Comparison of ENCODE assay signal across 8 mouse cellular contexts in genomic region chr9:107643544-107644214, GRCm38 (mm10). TPM values are rescaled to one million over a fixed set of nuclear protein-coding genes. Genes with fewer than 3 reads are reported as not detected.
A peak's percentile ranks its signal among the peaks of the same experiment; 100 is the strongest.
DNase-seq lines count a peak whose midpoint lies in the region; ATAC-seq and TF ChIP-seq lines count a peak whose summit lies in the region.

No protein-coding gene starts in this region.

- H3K9me3 ChIP-seq in CH12.LX (replicated peaks; ENCODE audit: low read length) = no peaks in the 10 kb centered on the region
- no peaks in the 10 kb centered on the region for H3K9me3 ChIP-seq in forebrain, embryonic 13.5 days (replicated peaks)
- no peaks in the 10 kb centered on the region for H3K9me3 ChIP-seq in liver, embryonic 15.5 days (replicated peaks)

- H3K27me3 ChIP-seq in CH12.LX (replicated peaks) = peaks cover 8% of the 10 kb centered on the region
- H3K27me3 ChIP-seq in forebrain, embryonic 13.5 days = no peaks in the 10 kb centered on the region
- H3K27me3 ChIP-seq in liver, embryonic 15.5 days = peaks cover 7% of the 10 kb centered on the region; the same call in 1 of the 2 replicates

- peak overlapping the region; percentile 88 for H3K27ac ChIP-seq in gastrocnemius, adult 2 months
- H3K27ac ChIP-seq in CH12.LX (ENCODE audit: insufficient read depth, low read depth) = no peak overlapping the region
- H3K27ac ChIP-seq in forebrain, embryonic 13.5 days = no peak overlapping the region
- no peak overlapping the region for H3K27ac ChIP-seq in liver, embryonic 15.5 days (replicated peaks)

- TF ChIP-seq POLR2A in CH12.LX (IDR thresholded peaks at IDR 0.05; ENCODE audit: low read depth, low read length) = no peak

- WGBS in forebrain, embryonic 13.5 days = 93% methylated on average over 13 of the region's 13 CpGs
- 64% methylated on average over 13 of the region's 13 CpGs for WGBS in liver, embryonic 15.5 days (ENCODE audit: insufficient replicate concordance)

- H3K4me1 ChIP-seq in CH12.LX (ENCODE audit: control insufficient read depth in 1 of 2, insufficient read depth in 2 of 2) = peaks cover 13 to 43% of the 10 kb centered on the region in 2 experiments
- H3K4me1 ChIP-seq in forebrain, embryonic 13.5 days = peaks cover 34% of the 10 kb centered on the region
- H3K4me1 ChIP-seq in liver, embryonic 15.5 days (replicated peaks) = peaks cover 24% of the 10 kb centered on the region

- in situ Hi-C loops in CH12.LX (cut with MboI; ENCODE audit: low pct_ligation_motif_present, low pct_unique_long_range_greater_than_20kb, low sequenced_read_pairs) = loop anchor here (5.0 kb wide), 2 partner anchors 34 to 36 kb away; partner anchors contain the start of genes Gnat1 and Sema3b

- TF ChIP-seq EP300 in CH12.LX (IDR thresholded peaks at IDR 0.05; ENCODE audit: low read length) = no peak

- no peak for DNase-seq in gastrocnemius, adult 2 months
- no peak for DNase-seq in gastrocnemius, postnatal 36 days
- DNase-seq in CH12.LX (ENCODE audit: extremely low read depth) = no peak
- no peak for DNase-seq in right cerebral cortex, postnatal 4 days
- no peak for DNase-seq in gastrocnemius, postnatal 10 days

- intact Hi-C loops in gastrocnemius, adult 2 months (cut with DNase I) = loop anchor here (1.0 to 5.0 kb wide), 3 partner anchors 17 to 94 kb away; no protein-coding TSS in a partner anchor
- intact Hi-C loops in gastrocnemius, postnatal 36 days (cut with DNase I) = loop anchor here (2.0 kb wide), 1 partner anchor 17 kb away; no protein-coding TSS in a partner anchor

- dilution Hi-C loops in CH12.LX (cut with MboI; ENCODE audit: extremely low pct_ligation_motif_present, extremely low pct_unique_long_range_greater_than_20kb, low sequenced_read_pairs) = no loop called here

- no peak for TF ChIP-seq RAD21 in CH12.LX (IDR thresholded peaks at IDR 0.05; ENCODE audit: low read depth, low read length)

- H3K9ac ChIP-seq in CH12.LX (ENCODE audit: insufficient read depth, low read depth) = peak overlapping the region; percentile 99
- no peak overlapping the region for H3K9ac ChIP-seq in forebrain, embryonic 13.5 days
- H3K9ac ChIP-seq in liver, embryonic 15.5 days = no peak overlapping the region

- no peak for TF ChIP-seq CTCF in gastrocnemius, adult 2 months (IDR thresholded peaks at IDR 0.05)
- TF ChIP-seq CTCF in CH12.LX (conservative IDR thresholded peaks at IDR 0.05 in 1 of 2, IDR thresholded peaks at IDR 0.05 in 1 of 2; ENCODE audit: low read depth in 2 of 2, low read length in 2 of 2) = no peak

- peak overlapping the region; percentile 76 for H3K4me3 ChIP-seq in gastrocnemius, adult 2 months
- peak overlapping the region; percentile 66 to 68 (median 67) for H3K4me3 ChIP-seq in CH12.LX (replicated peaks in 1 of 3; ENCODE audit: low read depth in 2 of 3, low read length in 2 of 3, poor library complexity in 1 of 3)
- no peak overlapping the region for H3K4me3 ChIP-seq in forebrain, embryonic 13.5 days
- H3K4me3 ChIP-seq in liver, embryonic 15.5 days (replicated peaks) = peak overlapping the region; percentile 60; the same call in 1 of the 2 replicates

- ATAC-seq in forebrain, embryonic 13.5 days = no peak
- ATAC-seq in liver, embryonic 15.5 days (ENCODE audit: insufficient read depth) = no peak
- ATAC-seq in granulocyte monocyte progenitor cell, adult 5-6 weeks (replicated peaks; ENCODE audit: poor library complexity, severe bottlenecking) = no peak

- H3K79me2 ChIP-seq in CH12.LX (replicated peaks; ENCODE audit: control insufficient read depth, extremely low read depth, insufficient read depth, poor library complexity, severe bottlenecking) = no peaks in the 10 kb centered on the region

- H3K36me3 ChIP-seq in CH12.LX (replicated peaks in 1 of 2; ENCODE audit: control insufficient read depth in 1 of 2, insufficient read depth in 1 of 2, low read length in 1 of 2) = no peaks in the 10 kb centered on the region
- H3K36me3 ChIP-seq in forebrain, embryonic 13.5 days (ENCODE audit: poor library complexity, severe bottlenecking) = no peaks in the 10 kb centered on the region
- H3K36me3 ChIP-seq in liver, embryonic 15.5 days (replicated peaks) = no peaks in the 10 kb centered on the region

- peak overlapping the region; percentile 82; the same call in 1 of the 2 replicates for H3K4me2 ChIP-seq in CH12.LX (ENCODE audit: insufficient read depth, low read depth, poor library complexity, severe bottlenecking)
- H3K4me2 ChIP-seq in forebrain, embryonic 13.5 days = peak overlapping the region; percentile 67
- H3K4me2 ChIP-seq in liver, embryonic 15.5 days = peak overlapping the region; percentile 78

TF ChIP-seq in CH12.LX, 34 proteins besides CTCF, POLR2A, EP300 and RAD21 (continues in another document):
- TF ChIP-seq CHD2 (IDR thresholded peaks at IDR 0.05; ENCODE audit: low read length) (no peak), ETS1 (conservative IDR thresholded peaks at IDR 0.05; ENCODE audit: low read depth, low read length) (no peak), JUN (IDR thresholded peaks at IDR 0.05; ENCODE audit: insufficient read depth, low read depth, low read length) (no peak), GABPA (IDR thresholded peaks at IDR 0.05; ENCODE audit: insufficient replicate concordance, low read depth, low read length) (no peak), ZC3H11A (IDR thresholded peaks at IDR 0.05; ENCODE audit: low read depth, low read length) (no peak), MAZ (IDR thresholded peaks at IDR 0.05; ENCODE audit: low read depth, low read length) (no peak), ZKSCAN1 (IDR thresholded peaks at IDR 0.05; ENCODE audit: borderline replicate concordance, low read depth, low read length) (no peak), TCF12 (IDR thresholded peaks at IDR 0.05; ENCODE audit: low read depth, low read length) (no peak), HCFC1 (IDR thresholded peaks at IDR 0.05; ENCODE audit: low read depth, low read length) (no peak), CHD1 (IDR thresholded peaks at IDR 0.05; ENCODE audit: low read depth, low read length) (no peak)

RNA-seq across cellular contexts. Expression of gene Gnai2, which starts 8.5 kb away (rescaled TPM):
- total RNA-seq in gastrocnemius, adult 2 months (2021) = 10 to 100 TPM; 59.9 to 77.7 TPM
- total RNA-seq in gastrocnemius, postnatal 36 days (2021) = 10 to 100 TPM; 65.2 to 70.5 TPM
- total RNA-seq in CH12.LX (2012; rRNA removed) = 154 and 160 TPM in 2 replicates
- total RNA-seq in CH12.LX (2014; rRNA removed) = 86.2 and 98.2 TPM in 2 replicates
- 262 and 286 TPM in 2 replicates for polyA plus RNA-seq in CH12.LX (2012; ENCODE audit: insufficient read length, low read depth)
- polyA plus RNA-seq in forebrain, embryonic 13.5 days (2015; fragmentation: Nextera tagmentation; extraction: Ambion mirVana) = 397 and 426 TPM in 2 replicates
- 162 and 167 TPM in 2 replicates for polyA plus RNA-seq in liver, embryonic 15.5 days (2015; fragmentation: Nextera tagmentation; extraction: Ambion mirVana)
- total RNA-seq in granulocyte monocyte progenitor cell, adult 5-6 weeks (2014; fragmentation: Nextera tagmentation) = 410 and 448 TPM in 2 replicates
- 395 and 452 TPM in 2 replicates for total RNA-seq in granulocyte monocyte progenitor cell, adult 5-6 weeks (2017)
- 100 to 1,000 TPM; 193 to 231 TPM for total RNA-seq in gastrocnemius, postnatal 10 days (2021)

RNA-seq across cellular contexts. Expression of gene Slc38a3, which starts 25.7 kb away (rescaled TPM):
- total RNA-seq in gastrocnemius, adult 2 months (2021) = 10 to 100 TPM; 60.8 to 94.7 TPM
- total RNA-seq in gastrocnemius, postnatal 36 days (2021) = 10 to 100 TPM; 60.6 to 81.6 TPM
- 0.04 TPM in 1 of 2 replicates, not detected in the other for total RNA-seq in CH12.LX (2012; rRNA removed)
- not detected in 2 replicates for total RNA-seq in CH12.LX (2014; rRNA removed)
- not detected in 2 replicates for polyA plus RNA-seq in CH12.LX (2012; ENCODE audit: insufficient read length, low read depth)
- 14.3 and 14.6 TPM in 2 replicates for polyA plus RNA-seq in forebrain, embryonic 13.5 days (2015; fragmentation: Nextera tagmentation; extraction: Ambion mirVana)
- 35.0 and 50.9 TPM in 2 replicates for polyA plus RNA-seq in liver, embryonic 15.5 days (2015; fragmentation: Nextera tagmentation; extraction: Ambion mirVana)
- total RNA-seq in granulocyte monocyte progenitor cell, adult 5-6 weeks (2014; fragmentation: Nextera tagmentation) = not detected in 2 replicates
- not detected in 2 replicates for total RNA-seq in granulocyte monocyte progenitor cell, adult 5-6 weeks (2017)
- 10 to 100 TPM; 17.6 to 20.4 TPM for total RNA-seq in gastrocnemius, postnatal 10 days (2021)

RNA-seq across cellular contexts. Expression of gene Sema3b, which starts 34.6 kb away (rescaled TPM):
- total RNA-seq in gastrocnemius, adult 2 months (2021) = 10 to 100 TPM; 11.2 to 17.9 TPM
- 10 to 100 TPM; 13.1 to 17.5 TPM for total RNA-seq in gastrocnemius, postnatal 36 days (2021)
- total RNA-seq in CH12.LX (2012; rRNA removed) = 7.4 and 11.6 TPM in 2 replicates
- total RNA-seq in CH12.LX (2014; rRNA removed) = 8.0 and 8.2 TPM in 2 replicates
- 4.3 and 4.7 TPM in 2 replicates for polyA plus RNA-seq in CH12.LX (2012; ENCODE audit: insufficient read length, low read depth)
- polyA plus RNA-seq in forebrain, embryonic 13.5 days (2015; fragmentation: Nextera tagmentation; extraction: Ambion mirVana) = 1.8 and 2.0 TPM in 2 replicates
- polyA plus RNA-seq in liver, embryonic 15.5 days (2015; fragmentation: Nextera tagmentation; extraction: Ambion mirVana) = 0.74 and 0.77 TPM in 2 replicates
- not detected in 2 replicates for total RNA-seq in granulocyte monocyte progenitor cell, adult 5-6 weeks (2014; fragmentation: Nextera tagmentation)
- not detected in 2 replicates for total RNA-seq in granulocyte monocyte progenitor cell, adult 5-6 weeks (2017)
- total RNA-seq in gastrocnemius, postnatal 10 days (2021) = 10 to 100 TPM; 41.8 to 51.3 TPM

RNA-seq across cellular contexts. Expression of gene Gnat1, which starts 35.8 kb away (rescaled TPM):
- not detected for total RNA-seq in gastrocnemius, adult 2 months (2021)
- not detected for total RNA-seq in gastrocnemius, postnatal 36 days (2021)
- total RNA-seq in CH12.LX (2012; rRNA removed) (not detected in 2 replicates), CH12.LX (2014; rRNA removed) (not detected in 2 replicates)
- 2.0 and 3.0 TPM in 2 replicates for polyA plus RNA-seq in CH12.LX (2012; ENCODE audit: insufficient read length, low read depth)
- polyA plus RNA-seq in forebrain, embryonic 13.5 days (2015; fragmentation: Nextera tagmentation; extraction: Ambion mirVana) = 1.3 and 1.8 TPM in 2 replicates
- 1.2 and 1.3 TPM in 2 replicates for polyA plus RNA-seq in liver, embryonic 15.5 days (2015; fragmentation: Nextera tagmentation; extraction: Ambion mirVana)
- total RNA-seq in granulocyte monocyte progenitor cell, adult 5-6 weeks (2014; fragmentation: Nextera tagmentation) = not detected in 2 replicates
- not detected in 2 replicates for total RNA-seq in granulocyte monocyte progenitor cell, adult 5-6 weeks (2017)
- total RNA-seq in gastrocnemius, postnatal 10 days (2021) = not detected

RNA-seq across cellular contexts. Expression of gene Ifrd2, which starts 56.2 kb away (rescaled TPM):
- total RNA-seq in gastrocnemius, adult 2 months (2021) = 10 to 100 TPM; 48.5 to 50.4 TPM
- total RNA-seq in gastrocnemius, postnatal 36 days (2021) = 10 to 100 TPM; 48.2 to 55.8 TPM
- 91.3 and 101 TPM in 2 replicates for total RNA-seq in CH12.LX (2012; rRNA removed)
- total RNA-seq in CH12.LX (2014; rRNA removed) = 57.7 and 62.8 TPM in 2 replicates
- 127 and 143 TPM in 2 replicates for polyA plus RNA-seq in CH12.LX (2012; ENCODE audit: insufficient read length, low read depth)
- 15.4 and 20.8 TPM in 2 replicates for polyA plus RNA-seq in forebrain, embryonic 13.5 days (2015; fragmentation: Nextera tagmentation; extraction: Ambion mirVana)
- polyA plus RNA-seq in liver, embryonic 15.5 days (2015; fragmentation: Nextera tagmentation; extraction: Ambion mirVana) = 161 and 198 TPM in 2 replicates
- 89.9 and 105 TPM in 2 replicates for total RNA-seq in granulocyte monocyte progenitor cell, adult 5-6 weeks (2014; fragmentation: Nextera tagmentation)
- 46.9 and 76.8 TPM in 2 replicates for total RNA-seq in granulocyte monocyte progenitor cell, adult 5-6 weeks (2017)
- 10 to 100 TPM; 34.6 to 40.4 TPM for total RNA-seq in gastrocnemius, postnatal 10 days (2021)

Comparison
In these comparisons a context has a peak if more than half of its experiments do, and no peak if none do; other contexts are left out.
1. RNA of gene Slc38a3, which starts 25.7 kb away (total RNA-seq): 60.8 to 94.7 TPM in gastrocnemius, adult 2 months, 60.6 to 81.6 TPM in gastrocnemius, postnatal 36 days and 17.6 to 20.4 TPM in gastrocnemius, postnatal 10 days; 0.04 TPM in CH12.LX and not detected in granulocyte monocyte progenitor cell, adult 5-6 weeks; every median in the first group is over 10 times any median in the second.
2. RNA of gene Sema3b, which starts 34.6 kb away (total RNA-seq): 41.8 to 51.3 TPM in gastrocnemius, postnatal 10 days, 11.2 to 17.9 TPM in gastrocnemius, adult 2 months, 13.1 to 17.5 TPM in gastrocnemius, postnatal 36 days and 7.4 to 11.6 TPM in CH12.LX; not detected in granulocyte monocyte progenitor cell, adult 5-6 weeks; every median in the first group is over 4 times any median in the second.
3. Peak in every context shown above with its lines, with median percentiles within 50 percentile points of each other: H3K4me2 ChIP-seq.